Mouse (Mus musculus) heart, adult 2 months (tissue): Measurements from ENCODE around the gene Stpg4. TPM values are rescaled to one million over a fixed set of nuclear protein-coding genes. Genes with fewer than 3 reads are reported as not detected.

ENCODE experiments used
- DNase-seq, 2 experiments: peaks; one replicate each; pipeline ENCODE4 v3.0.0; 2021
- H3K27ac ChIP-seq: fragments of 200-600 bp; 2 replicates; pipeline ENCODE4 v1.8.1; 2022
- H3K27me3 ChIP-seq: fragments of 200-500 bp; 2 replicates; pipeline ENCODE4 v1.6.1; 2012; ENCODE audit warnings: mild to moderate bottlenecking, low read length, inconsistent platforms, mixed read lengths; ENCODE audit not compliant: control insufficient read depth, insufficient read depth
- H3K36me3 ChIP-seq: fragments of 200-500 bp; 2 replicates; pipeline ENCODE4 v1.6.1; 2012; ENCODE audit warnings: low read length, inconsistent platforms; ENCODE audit not compliant: control insufficient read depth, insufficient read depth
- H3K4me1 ChIP-seq: fragments of 200-500 bp; 2 replicates; pipeline ENCODE4 v1.6.1; 2011; ENCODE audit warnings: low read length; ENCODE audit not compliant: control insufficient read depth, insufficient read depth
- H3K4me3 ChIP-seq: fragments of 200-600 bp; 2 replicates; pipeline ENCODE4 v1.8.1; 2022
- H3K79me2 ChIP-seq: fragments of 200-500 bp; replicated peaks from 2 replicates; pipeline ENCODE4 v1.6.1; 2012; ENCODE audit warnings: mild to moderate bottlenecking, inconsistent platforms, low read length, moderate library complexity, mixed read lengths; ENCODE audit not compliant: control insufficient read depth, insufficient read depth
- H3K9ac ChIP-seq: fragments of 200-500 bp; 2 replicates; pipeline ENCODE4 v1.6.1; 2012; ENCODE audit warnings: low read depth, mild to moderate bottlenecking, control low read depth, inconsistent platforms, low read length, mixed read lengths
- CTCF ChIP-seq: fragments of 200-600 bp; IDR thresholded peaks from 2 replicates; pipeline ENCODE4 v1.8.1; 2022; ENCODE audit warnings: antibody characterized with exemption, mild to moderate bottlenecking, moderate library complexity
- EP300 ChIP-seq: fragments of 200-500 bp; IDR thresholded peaks from 2 replicates; pipeline ENCODE4 v1.6.1; 2011; ENCODE audit warnings: low read depth, low read length, control low read depth; ENCODE audit not compliant: insufficient read depth
- POLR2A ChIP-seq: fragments of 200-500 bp; IDR thresholded peaks from 2 replicates; pipeline ENCODE4 v1.6.1; 2011; ENCODE audit warnings: mild to moderate bottlenecking, low read depth, low read length, control low read depth; ENCODE audit not compliant: insufficient read depth
- WGBS: fragments of 180-500 bp; shearing (Covaris S2); methylation state at CpG from one replicate; pipeline ENCODE4 v1.1.7; 2018; 5-methylcytosine and 5-hydroxymethylcytosine counted together
- intact Hi-C: fragments of 180-260 bp; cut with DNase I; formaldehyde crosslinking; loops from one replicate; pipeline ENCODE4 v1.15.1; 2025
- polyA plus RNA-seq: library from polyadenylated mRNA; depleted of rRNA; stranded (reverse); fragments of >200 nt; gene quantifications from 2 replicates; pipeline ENCODE4 v1.2.3, GENCODE M21; 2012
- total RNA-seq, 2 experiments: library from RNA; stranded (reverse); gene quantifications; 2 replicates each; pipeline ENCODE4 v1.2.3; 2021

Gene Stpg4
- total and polyA plus RNA-seq, 3 experiments = 0.27 TPM; not detected in 2

DNA sequence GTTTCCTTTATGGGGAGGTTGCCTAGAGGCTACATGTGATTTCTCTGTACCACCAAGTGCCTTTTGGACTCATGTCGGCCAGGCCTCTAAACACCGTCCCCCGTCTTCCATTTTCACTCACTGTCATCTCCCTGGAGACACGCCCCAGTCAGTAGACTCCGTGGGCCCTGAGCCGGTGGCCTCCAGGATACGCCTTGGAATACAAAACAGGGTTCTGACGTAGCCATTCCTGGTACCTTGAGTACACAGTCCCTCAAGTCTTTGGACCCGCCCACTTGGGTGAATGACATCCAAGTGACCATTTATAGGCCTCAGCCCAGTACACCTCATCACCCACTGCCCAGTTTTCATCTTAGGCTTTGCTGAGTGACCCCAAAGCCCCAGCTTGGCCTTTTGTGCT, 46.9 kb downstream of the Stpg4 start:
- intact Hi-C loops = no loop called here
- H3K4me1 ChIP-seq = peaks cover 21% of the 10 kb centered on the region
- no peaks in the 10 kb centered on the region for H3K79me2 ChIP-seq
- peaks cover 3% of the 10 kb centered on the region; the same call in 1 of the 2 replicates for H3K36me3 ChIP-seq
- H3K9ac ChIP-seq = no peak overlapping the region
- TF ChIP-seq EP300 (no peak), CTCF (no peak), POLR2A (no peak)
- H3K27me3 ChIP-seq = no peaks in the 10 kb centered on the region
- WGBS = 94% methylated on average over 9 of the region's 9 CpGs
- no peak for DNase-seq
- H3K27ac ChIP-seq = no peak overlapping the region; the same call in 1 of the 2 replicates
- no peak overlapping the region for H3K4me3 ChIP-seq

DNA sequence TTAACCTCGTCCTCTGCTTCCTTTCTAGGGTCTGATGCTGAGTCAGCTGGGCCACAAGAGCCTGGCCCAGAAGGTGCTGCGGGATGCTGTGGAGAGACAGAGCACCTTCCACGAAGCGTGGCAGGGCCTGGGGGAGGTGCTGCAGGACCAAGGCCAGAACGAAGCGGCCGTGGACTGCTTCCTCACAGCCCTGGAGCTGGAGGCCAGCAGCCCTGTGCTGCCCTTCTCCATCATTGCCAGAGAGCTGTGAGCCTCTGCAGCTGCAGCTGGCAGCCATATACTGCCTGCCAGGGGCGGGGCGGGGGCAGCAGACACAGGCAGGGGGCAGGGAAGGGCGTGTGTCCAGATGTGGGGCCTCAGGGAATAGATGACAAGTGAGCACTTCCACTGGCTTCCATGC, 47.7 kb downstream of the Stpg4 start:
- Histone ChIP-seq H3K36me3 (peaks cover 3% of the 10 kb centered on the region; the same call in 1 of the 2 replicates), H3K27me3 (no peaks in the 10 kb centered on the region), H3K27ac (peak overlapping the region; percentile 36; the same call in 1 of the 2 replicates), H3K79me2 (no peaks in the 10 kb centered on the region), H3K9ac (no peak overlapping the region), H3K4me1 (peaks cover 21% of the 10 kb centered on the region), H3K4me3 (no peak overlapping the region)
- DNase-seq = peak in 1 of 2 experiments; percentile 48
- intact Hi-C loops = loop anchor here (2.0 to 5.0 kb wide), 3 partner anchors 48 to 152 kb away; no protein-coding TSS in a partner anchor
- WGBS = 55% methylated on average over 10 of the region's 10 CpGs
- no peak for TF ChIP-seq POLR2A
- TF ChIP-seq EP300 = no peak
- TF ChIP-seq CTCF = no peak

- intact Hi-C loops = loop anchor here (2.0 to 5.0 kb wide), 3 partner anchors 47 to 153 kb away; no protein-coding TSS in a partner anchor
- DNase-seq = peak in 1 of 2 experiments; percentile 40
- peaks cover 3% of the 10 kb centered on the region; the same call in 1 of the 2 replicates for H3K36me3 ChIP-seq
- no peak overlapping the region for H3K9ac ChIP-seq
- H3K4me1 ChIP-seq = peaks cover 21% of the 10 kb centered on the region
- TF ChIP-seq EP300 (no peak), POLR2A (no peak), CTCF (no peak)
- H3K27ac ChIP-seq = peak overlapping the region; percentile 36; the same call in 1 of the 2 replicates
- H3K79me2 ChIP-seq = no peaks in the 10 kb centered on the region
- no peaks in the 10 kb centered on the region for H3K27me3 ChIP-seq
- WGBS = 75% methylated on average over 11 of the region's 11 CpGs
- H3K4me3 ChIP-seq = no peak overlapping the region
Observed at GRCm38 (mm10) chr17:87379160-87379624, 48.3 kb downstream of the Stpg4 start.

DNA sequence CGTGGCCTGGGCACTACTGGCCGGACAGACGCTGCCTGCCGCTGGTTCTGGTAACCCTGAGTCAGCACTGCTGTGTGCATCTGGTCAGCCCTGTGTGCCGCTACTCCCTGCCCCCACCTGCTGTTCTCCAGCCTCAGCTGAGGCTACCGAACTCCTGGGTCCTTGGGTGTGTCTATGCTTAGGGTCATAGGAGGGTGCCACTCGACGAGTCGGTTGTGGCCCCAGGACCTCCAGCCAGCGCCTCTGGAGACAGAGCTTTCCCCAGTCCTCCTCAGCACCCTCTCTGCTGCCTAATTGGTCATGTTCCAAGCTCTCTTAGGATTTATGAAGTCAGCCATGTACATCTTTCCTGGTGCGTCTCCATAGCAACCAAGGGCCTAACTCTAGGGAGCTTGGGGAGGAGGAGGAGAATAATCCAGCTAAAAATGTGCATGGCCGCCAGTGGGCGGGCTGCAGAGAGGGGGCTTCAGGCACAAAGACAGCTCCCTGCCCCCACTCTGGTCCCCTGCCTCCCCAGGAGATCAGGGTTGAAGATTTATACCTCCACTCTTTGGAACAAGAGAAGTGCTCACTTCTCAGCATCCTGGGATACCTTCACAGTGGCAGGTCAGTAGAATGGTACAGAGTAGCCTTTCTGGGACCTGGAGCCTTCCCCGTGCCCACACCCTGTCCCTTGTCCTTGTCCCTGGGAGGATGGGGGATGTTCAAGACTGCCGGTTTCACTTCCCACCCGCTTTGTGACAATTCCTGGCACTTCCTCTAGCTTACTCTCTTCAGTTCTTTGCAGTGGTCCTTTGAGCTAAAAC, 49.0 kb downstream of the Stpg4 start:
- peak overlapping the region; percentile 43; the same call in 1 of the 2 replicates for H3K27ac ChIP-seq
- TF ChIP-seq POLR2A (no peak), CTCF (no peak), EP300 (no peak)
- peaks cover 3% of the 10 kb centered on the region; the same call in 1 of the 2 replicates for H3K36me3 ChIP-seq
- DNase-seq = peak; percentile 44 to 72
- no peak overlapping the region for H3K4me3 ChIP-seq
- WGBS = 77% methylated on average over 16 of the region's 16 CpGs
- intact Hi-C loops = loop anchor here (2.0 to 5.0 kb wide), 3 partner anchors 46 to 154 kb away; no protein-coding TSS in a partner anchor
- peaks cover 21% of the 10 kb centered on the region for H3K4me1 ChIP-seq
- H3K9ac ChIP-seq = no peak overlapping the region
- H3K79me2 ChIP-seq = no peaks in the 10 kb centered on the region
- no peaks in the 10 kb centered on the region for H3K27me3 ChIP-seq

GRCm38 (mm10) chr17:87377536-87377935, 50.0 kb downstream of the Stpg4 start:
- H3K4me1 ChIP-seq = peaks cover 21% of the 10 kb centered on the region
- no peak overlapping the region for H3K4me3 ChIP-seq
- H3K27ac ChIP-seq = no peak overlapping the region; the same call in 1 of the 2 replicates
- no peak overlapping the region for H3K9ac ChIP-seq
- TF ChIP-seq POLR2A = no peak
- TF ChIP-seq EP300 = no peak
- TF ChIP-seq CTCF = no peak
- no peaks in the 10 kb centered on the region for H3K27me3 ChIP-seq
- H3K36me3 ChIP-seq = peaks cover 3% of the 10 kb centered on the region; the same call in 1 of the 2 replicates
- H3K79me2 ChIP-seq = no peaks in the 10 kb centered on the region
- intact Hi-C loops = loop anchor here (5.0 kb wide), 2 partner anchors 45 to 155 kb away; no protein-coding TSS in a partner anchor
- 64% methylated on average over 6 of the region's 6 CpGs for WGBS
- peak in 1 of 2 experiments; percentile 40 for DNase-seq
